Mouse (Mus musculus): ENCODE results near the gene Serpina12.

Serpina12 gene

GRCm38 (mm10) chr12:104044343-104044742, at the start of gene Serpina12:
Serpina12 (minus strand) TSS chr12:104044443.
- DNase-seq (ENCODE audit: low spot score) = no peak

DNA sequence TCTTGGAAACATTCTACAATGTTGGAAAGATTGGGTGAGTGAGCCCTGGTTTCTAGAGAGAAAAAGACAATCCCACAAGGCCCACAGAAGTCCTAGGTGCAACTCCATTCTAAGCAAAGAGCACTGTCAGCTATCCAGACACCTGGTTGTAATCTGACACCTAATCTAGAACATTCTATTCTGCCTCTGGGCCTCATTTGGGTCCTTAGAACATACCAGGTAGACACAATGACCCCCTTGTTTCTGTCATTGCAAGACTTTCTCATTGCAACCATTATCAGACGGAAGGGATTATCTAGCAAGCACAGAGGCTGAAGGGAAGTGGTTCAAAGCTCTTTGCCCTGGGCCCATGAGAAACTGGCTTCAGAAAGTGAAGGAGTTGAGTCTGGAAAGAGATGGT, 47.1 kb upstream of the Serpina12 start:
- no peak for DNase-seq (ENCODE audit: low spot score)

DNA sequence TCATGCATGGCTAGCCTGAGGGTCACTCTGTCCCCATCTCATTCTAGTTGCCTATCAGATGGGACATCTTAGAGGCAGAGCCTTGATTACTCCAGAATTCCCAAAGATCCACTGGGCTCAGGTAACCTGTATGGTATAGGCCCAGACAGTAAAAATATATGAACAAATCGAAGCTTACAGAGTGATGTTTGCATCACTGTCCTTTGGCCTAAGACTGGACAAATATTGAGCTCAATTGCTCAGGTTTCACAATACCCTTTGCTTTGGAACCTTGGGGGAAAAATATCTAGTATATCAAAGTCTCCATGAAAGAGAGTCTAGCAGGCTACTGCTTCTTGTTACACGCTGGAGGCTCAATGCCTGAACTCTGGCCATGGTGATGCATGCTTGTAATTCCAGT, 45.9 kb upstream of the Serpina12 start:
- DNase-seq (ENCODE audit: low spot score) = no peak

- DNase-seq (ENCODE audit: low spot score) = no peak
These were observed 28.0 kb upstream of the Serpina12 start for GRCm38 (mm10) chr12:104072286-104072685.

DNA sequence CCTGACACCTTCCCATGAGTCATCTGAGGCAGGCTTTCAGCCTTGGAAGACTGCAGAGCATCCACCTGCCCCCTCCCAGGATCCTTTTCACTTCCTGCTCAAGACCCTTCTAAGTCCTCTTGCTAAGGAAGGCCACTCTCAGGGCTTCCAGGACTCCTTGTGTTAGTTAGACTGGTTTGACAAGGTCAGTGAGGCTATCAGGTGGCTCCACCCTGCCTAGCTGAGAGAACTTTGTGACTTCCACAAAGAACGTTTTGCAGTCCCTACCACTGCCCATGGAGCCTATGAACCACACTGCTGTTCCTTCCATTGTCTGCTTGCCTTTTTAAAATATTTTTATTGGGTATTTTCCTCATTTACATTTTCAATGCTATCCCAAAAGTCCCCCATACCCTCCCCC, 27.5 kb upstream of the Serpina12 start:
- DNase-seq (ENCODE audit: low spot score) = no peak

GRCm38 (mm10) chr12:104069620-104070019, 25.4 kb upstream of the Serpina12 start:
- peak; percentile 62 for DNase-seq (ENCODE audit: low spot score)

DNA sequence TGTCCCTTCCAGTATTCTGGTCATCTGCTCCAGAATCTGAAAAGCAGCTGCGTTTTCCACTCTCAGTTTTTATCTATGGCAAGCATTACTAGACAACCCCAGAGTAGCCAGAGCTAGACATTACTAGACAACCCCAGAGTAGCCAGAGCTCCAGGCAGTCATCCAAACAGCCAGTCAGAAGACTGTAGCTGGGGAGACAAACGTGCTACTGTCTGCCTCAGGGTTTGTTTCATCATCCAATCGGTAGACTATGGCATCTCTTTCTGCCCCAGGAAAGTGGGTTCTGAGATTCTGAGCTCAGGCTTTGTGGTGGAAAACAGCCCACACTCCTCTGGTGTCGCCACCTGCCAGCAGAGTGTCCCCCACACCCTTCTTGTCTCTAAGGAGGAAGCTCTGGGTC, 23.3 kb upstream of the Serpina12 start:
- DNase-seq (ENCODE audit: low spot score) = peak; percentile 53

DNA sequence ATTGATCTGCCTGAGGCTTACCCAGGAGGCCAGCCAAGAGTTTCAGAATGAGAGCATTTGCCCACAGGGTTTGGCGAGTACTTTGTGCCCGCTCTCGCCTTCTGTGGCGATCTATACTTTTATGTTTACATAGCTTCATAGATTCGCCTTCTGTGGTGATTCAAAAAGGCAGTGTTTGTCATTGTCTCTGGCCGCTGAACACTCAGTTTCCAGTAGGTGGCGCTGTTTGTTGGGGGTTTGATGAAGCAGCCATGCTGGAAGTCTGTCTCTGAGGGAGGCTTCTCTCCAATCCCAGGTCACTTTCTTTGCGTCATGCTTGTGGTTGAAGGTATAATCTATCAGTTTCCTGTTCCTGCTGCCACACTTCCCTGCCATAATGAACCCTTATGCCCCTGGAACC, 22.0 kb upstream of the Serpina12 start:
- DNase-seq (ENCODE audit: low spot score) = peak; percentile 40

- no peak for DNase-seq (ENCODE audit: low spot score)
These were observed 20.8 kb upstream of the Serpina12 start for GRCm38 (mm10) chr12:104064996-104065395.

- no peak for DNase-seq (ENCODE audit: low spot score)
These were observed 20.3 kb upstream of the Serpina12 start for GRCm38 (mm10) chr12:104064532-104064931.

- no peak for DNase-seq (ENCODE audit: low spot score)
These were observed 17.6 kb upstream of the Serpina12 start for GRCm38 (mm10) chr12:104061862-104062261.

DNA sequence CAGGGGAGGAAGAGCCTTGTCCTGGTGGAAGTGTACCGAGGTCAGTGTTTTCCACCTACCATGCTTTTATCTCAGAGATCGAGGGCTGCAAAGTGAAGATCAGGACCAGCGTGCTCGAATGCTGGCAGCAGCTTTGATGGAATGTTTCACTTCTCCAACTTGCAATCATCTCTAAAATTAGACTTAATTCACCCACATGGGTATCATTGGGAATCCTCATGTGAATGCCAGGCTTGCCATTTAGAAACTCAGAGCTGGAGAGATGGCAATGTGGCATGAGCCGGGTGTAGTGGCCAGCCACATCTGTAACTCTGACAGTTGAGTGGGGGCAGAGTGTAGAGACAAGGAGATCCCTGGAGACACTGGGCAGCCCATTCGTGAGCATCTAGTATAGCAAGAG, 15.9 kb upstream of the Serpina12 start:
- no peak for DNase-seq (ENCODE audit: low spot score)

DNA sequence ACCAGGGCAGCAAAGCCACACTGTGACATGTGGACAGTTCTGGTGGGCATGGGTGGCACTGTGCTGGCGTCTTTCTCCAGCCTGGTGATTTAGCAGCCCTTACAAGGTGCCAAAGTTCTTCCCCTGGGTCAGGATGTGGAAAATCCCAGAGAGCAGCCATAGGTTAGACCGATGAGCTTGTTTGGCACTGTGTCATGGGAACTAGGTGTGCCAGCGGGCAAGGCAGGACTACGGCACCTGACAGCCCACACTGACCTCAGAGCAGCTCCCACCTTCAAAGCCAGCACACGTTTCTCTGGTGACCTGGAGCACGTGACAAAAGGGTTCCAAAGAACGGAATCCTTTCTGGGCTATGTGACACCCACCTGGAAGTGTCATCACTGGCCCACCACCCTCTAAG, 13.3 kb upstream of the Serpina12 start:
- no peak for DNase-seq (ENCODE audit: low spot score)

- no peak for DNase-seq (ENCODE audit: low spot score)
These were observed 12.8 kb upstream of the Serpina12 start for GRCm38 (mm10) chr12:104057050-104057449.

GRCm38 (mm10) chr12:104055755-104056154, 11.5 kb upstream of the Serpina12 start:
- DNase-seq (ENCODE audit: low spot score) = no peak

GRCm38 (mm10) chr12:104053995-104054394, 9.8 kb upstream of the Serpina12 start:
- no peak for DNase-seq (ENCODE audit: low spot score)

DNA sequence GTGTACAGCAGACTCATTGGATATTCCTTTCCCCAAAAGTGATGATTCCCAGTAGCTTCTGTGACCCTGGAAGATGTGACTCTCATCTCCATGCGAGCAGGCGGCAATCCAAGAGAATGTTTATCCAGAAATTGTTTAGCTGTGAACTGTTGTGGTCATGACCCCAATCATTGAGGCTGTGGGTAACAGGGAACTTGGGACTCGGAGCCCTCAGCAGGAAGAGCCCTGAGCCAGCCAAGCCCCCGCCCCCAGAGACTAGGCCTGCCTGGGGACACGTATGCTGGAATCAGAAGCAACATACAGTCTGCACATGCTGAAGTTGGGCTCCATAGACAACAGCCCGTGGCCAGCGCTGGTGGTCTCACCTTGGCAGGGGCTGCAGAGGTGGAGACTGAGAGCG, 1.5 kb upstream of the Serpina12 start:
- DNase-seq (ENCODE audit: low spot score) = no peak

- no peak for DNase-seq (ENCODE audit: low spot score)
These were observed 1.5 kb downstream of the Serpina12 start for GRCm38 (mm10) chr12:104042753-104043152.

DNA sequence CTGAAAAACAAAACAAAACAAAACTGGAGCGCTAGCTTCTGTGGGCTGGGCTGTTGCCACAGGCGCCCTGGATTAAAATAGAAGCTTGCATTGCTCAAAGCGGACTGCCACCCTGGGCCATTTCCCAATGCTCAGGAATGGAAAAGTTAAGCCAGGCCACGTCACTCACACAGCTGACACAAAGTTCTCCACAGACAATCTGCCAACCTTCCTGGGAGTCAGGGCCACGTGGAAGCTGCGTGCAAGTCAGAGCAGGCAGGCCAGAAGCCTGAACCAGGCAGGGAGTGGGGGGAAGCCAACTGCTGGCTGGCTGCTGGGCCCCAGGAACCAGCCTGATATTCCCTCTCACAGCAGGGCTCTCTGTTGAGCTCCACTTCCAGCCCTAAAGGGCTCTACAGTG, 2.8 kb downstream of the Serpina12 start:
- no peak for DNase-seq (ENCODE audit: low spot score)

DNA sequence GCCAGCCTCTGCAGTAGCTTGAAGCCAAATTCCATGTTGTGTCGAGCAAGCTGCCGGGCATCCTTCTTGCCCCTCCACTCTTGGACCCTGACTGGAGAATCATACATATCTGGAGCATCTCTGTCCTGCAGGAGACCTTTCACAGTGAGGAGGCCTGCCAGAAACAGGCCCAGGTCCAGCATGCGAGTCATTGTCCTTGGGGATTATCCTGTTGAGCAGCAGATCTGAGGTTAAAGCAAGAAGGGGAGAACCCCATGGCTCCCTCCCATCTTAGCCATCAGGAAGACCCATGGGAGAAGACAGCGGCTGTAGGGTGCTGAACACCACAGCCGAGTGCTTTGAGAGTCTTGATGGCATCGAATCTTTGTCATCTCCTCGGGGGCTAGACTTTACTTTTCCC, 6.1 kb downstream of the Serpina12 start:
- DNase-seq (ENCODE audit: low spot score) = no peak

- DNase-seq (ENCODE audit: low spot score) = no peak
These were observed 10.5 kb downstream of the Serpina12 start for GRCm38 (mm10) chr12:104033752-104034151.

DNA sequence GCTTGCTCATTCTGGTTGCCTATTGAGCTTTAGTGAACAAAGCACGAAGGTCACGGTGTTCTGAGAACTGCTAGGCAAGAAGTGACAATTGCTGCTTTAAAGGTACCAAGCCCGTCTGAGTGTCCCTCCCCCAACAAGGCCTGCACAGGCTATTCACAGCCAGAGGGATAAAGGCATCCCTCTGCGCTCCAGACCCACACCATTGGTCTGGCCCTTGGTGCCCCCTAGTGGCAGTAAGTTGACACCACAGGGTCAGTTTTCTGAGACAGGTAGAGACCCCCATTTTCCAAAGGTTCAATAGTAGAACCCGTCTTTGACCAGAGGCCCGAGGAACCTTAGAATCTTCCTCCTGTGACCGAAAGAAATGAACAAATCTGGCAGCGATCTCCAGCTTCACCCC, 14.3 kb downstream of the Serpina12 start:
- no peak for DNase-seq (ENCODE audit: low spot score)

DNA sequence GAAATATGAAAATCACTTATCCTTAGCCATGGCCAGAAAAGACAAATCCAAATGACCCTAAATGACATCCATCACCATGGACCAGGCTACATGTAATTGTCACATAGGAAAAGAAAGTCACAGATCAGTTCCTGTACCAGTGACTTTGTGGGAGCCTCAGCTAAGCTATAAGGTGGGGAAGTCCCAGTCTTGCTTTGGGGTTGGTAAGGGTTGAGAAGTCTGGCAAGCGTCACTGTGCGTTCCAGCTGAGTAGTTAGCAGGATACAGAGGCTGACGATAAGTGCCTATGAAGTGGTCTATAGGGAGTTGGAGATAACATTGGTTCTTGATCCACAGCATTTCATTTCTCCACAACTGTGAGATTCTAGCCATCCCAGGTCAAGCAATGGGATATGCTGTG, 29.0 kb downstream of the Serpina12 start:
- no peak for DNase-seq (ENCODE audit: low spot score)

- DNase-seq (ENCODE audit: low spot score) = no peak
These were observed 30.6 kb downstream of the Serpina12 start, which contains the start of gene Serpina9 for GRCm38 (mm10) chr12:104013620-104014019. Serpina9 (minus strand) TSS chr12:104013755.

DNA sequence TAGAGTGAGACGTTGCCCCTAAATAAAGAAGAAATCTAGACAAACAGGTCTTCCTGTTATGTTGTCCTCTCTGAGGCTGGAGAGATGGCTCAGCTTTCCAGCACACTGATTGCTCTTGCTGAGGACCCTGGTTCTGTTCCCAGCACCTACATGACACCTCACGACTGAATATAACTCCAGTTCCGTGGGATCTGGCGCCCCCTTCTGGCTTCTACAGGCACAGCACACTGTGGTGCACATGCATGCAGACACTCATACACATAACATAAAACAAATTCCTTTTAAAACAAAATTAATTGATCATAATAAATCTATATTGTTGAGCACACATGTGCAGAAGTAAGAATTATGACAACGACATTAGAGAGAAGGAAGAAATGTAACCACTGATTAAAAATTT, 39.6 kb downstream of the Serpina12 start:
- DNase-seq (ENCODE audit: low spot score) = no peak

Measured in ovary, adult 18-20 months (tissue).